Mouse (Mus musculus) intestine, embryonic 15.5 days (tissue): ENCODE measurements around the gene Lrrfip1. TPM values are rescaled to one million over a fixed set of nuclear protein-coding genes. Genes with fewer than 3 reads are reported as not detected.
A peak's percentile ranks its signal among the peaks of the same experiment; 100 is the strongest.

Experiments used
- ATAC-seq: fragments of 200-750 bp; cut with Nextera tagmentation; 2 replicates; pipeline ENCODE4 v1.8.0; 2017; ENCODE audit warnings: moderate TSS enrichment, moderate library complexity
- H3K27ac ChIP-seq: fragments of 300-500 bp; sonication (generic); 2 replicates; pipeline ENCODE4 v1.5.1; 2015; ENCODE audit warnings: mild to moderate bottlenecking, inconsistent platforms
- H3K27me3 ChIP-seq: fragments of 300-500 bp; sonication (generic); replicated peaks from 2 replicates; pipeline ENCODE4 v1.6.1; 2015; ENCODE audit warnings: inconsistent platforms
- H3K36me3 ChIP-seq: fragments of 300-500 bp; sonication (generic); 2 replicates; pipeline ENCODE4 v1.6.1; 2015; ENCODE audit warnings: inconsistent platforms
- H3K4me1 ChIP-seq: fragments of 300-500 bp; sonication (generic); replicated peaks from 2 replicates; pipeline ENCODE4 v1.6.1; 2015; ENCODE audit warnings: inconsistent platforms
- H3K4me2 ChIP-seq: fragments of 300-500 bp; sonication (generic); replicated peaks from 2 replicates; pipeline ENCODE4 v1.6.1; 2015; ENCODE audit warnings: mild to moderate bottlenecking, inconsistent platforms
- H3K4me3 ChIP-seq: fragments of 300-500 bp; sonication (generic); replicated peaks from 2 replicates; pipeline ENCODE4 v1.5.1; 2015; ENCODE audit warnings: inconsistent platforms
- H3K9ac ChIP-seq: fragments of 300-500 bp; sonication (generic); 2 replicates; pipeline ENCODE4 v1.6.1; 2015; ENCODE audit warnings: inconsistent platforms
- H3K9me3 ChIP-seq: fragments of 300-500 bp; sonication (generic); 2 replicates; pipeline ENCODE4 v1.6.1; 2016; ENCODE audit warnings: inconsistent platforms
- WGBS: fragments of 180-500 bp; shearing (Covaris S2); methylation state at CpG from one replicate; pipeline ENCODE4 v1.1.7; 2015; 5-methylcytosine and 5-hydroxymethylcytosine counted together
- polyA plus RNA-seq: library from polyadenylated mRNA; unstranded; fragments of >200 nt; fragmentation: Nextera tagmentation; extraction: Ambion mirVana; gene quantifications from 2 replicates; pipeline ENCODE4 v1.2.1, GENCODE M21; 2015

Lrrfip1 gene
- polyA plus RNA-seq, 1 experiment from 2014 or later: 63.5 TPM

DNA sequence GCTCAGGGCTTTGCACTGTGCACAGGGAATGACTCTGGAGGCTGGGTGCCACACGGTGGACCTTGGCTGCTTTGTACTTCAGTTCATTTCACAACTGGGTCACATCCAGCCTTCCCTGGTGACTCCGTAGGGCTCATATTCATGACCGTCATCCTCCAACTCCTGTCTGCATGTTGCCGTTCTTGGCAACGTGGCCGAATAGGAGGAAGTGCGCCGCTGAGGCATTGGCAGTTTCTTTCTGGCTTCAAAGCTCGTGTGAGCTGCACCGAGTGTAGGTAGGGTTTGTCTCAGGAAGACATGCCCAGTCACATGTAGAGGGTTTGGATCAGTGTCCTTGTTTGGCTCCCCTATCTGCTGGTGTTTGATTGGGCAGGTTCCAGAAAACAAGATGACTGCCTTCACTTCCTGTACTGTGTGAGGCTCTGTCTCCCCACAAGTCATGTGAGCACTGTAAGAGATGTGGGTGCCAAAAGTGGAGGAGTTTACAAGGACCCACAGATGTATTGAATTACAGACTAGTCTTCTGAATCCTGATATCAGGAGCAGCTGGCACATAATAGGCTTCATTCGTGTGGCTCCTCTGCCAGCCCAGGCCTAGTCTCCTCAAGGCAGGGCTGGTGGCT, 66.5 kb downstream of the Lrrfip1 start:
- Histone ChIP-seq H3K9me3 (no peaks in the 10 kb centered on the region), H3K4me1 (peaks cover 64% of the 10 kb centered on the region), H3K9ac (no peak overlapping the region), H3K27ac (peak overlapping the region; percentile 17), H3K36me3 (no peaks in the 10 kb centered on the region), H3K4me3 (no peak overlapping the region), H3K27me3 (no peaks in the 10 kb centered on the region), H3K4me2 (no peak overlapping the region)
- WGBS: 83% methylated on average over 11 of the region's 11 CpGs
- ATAC-seq: no peak

GRCm38 (mm10) chr1:91066061-91066460, 67.5 kb downstream of the Lrrfip1 start:
- Histone ChIP-seq H3K36me3 (no peaks in the 10 kb centered on the region), H3K27me3 (no peaks in the 10 kb centered on the region), H3K27ac (peak overlapping the region; percentile 64; the same call in 1 of the 2 replicates), H3K4me3 (no peak overlapping the region), H3K4me2 (no peak overlapping the region), H3K9ac (no peak overlapping the region), H3K4me1 (peaks cover 57% of the 10 kb centered on the region), H3K9me3 (no peaks in the 10 kb centered on the region)
- no peak for ATAC-seq
- 70% methylated on average over 6 of the region's 6 CpGs for WGBS

- no peaks in the 10 kb centered on the region for H3K9me3 ChIP-seq
- peak; percentile 67 for ATAC-seq
- H3K4me3 ChIP-seq: no peak overlapping the region
- no peaks in the 10 kb centered on the region for H3K27me3 ChIP-seq
- peaks cover 52% of the 10 kb centered on the region for H3K4me1 ChIP-seq
- peak overlapping the region; percentile 64; the same call in 1 of the 2 replicates for H3K27ac ChIP-seq
- 65% methylated on average over 2 of the region's 2 CpGs for WGBS
- no peaks in the 10 kb centered on the region for H3K36me3 ChIP-seq
- no peak overlapping the region for H3K9ac ChIP-seq
- no peak overlapping the region for H3K4me2 ChIP-seq
Observed at GRCm38 (mm10) chr1:91066599-91066998, 68.1 kb downstream of the Lrrfip1 start.

DNA sequence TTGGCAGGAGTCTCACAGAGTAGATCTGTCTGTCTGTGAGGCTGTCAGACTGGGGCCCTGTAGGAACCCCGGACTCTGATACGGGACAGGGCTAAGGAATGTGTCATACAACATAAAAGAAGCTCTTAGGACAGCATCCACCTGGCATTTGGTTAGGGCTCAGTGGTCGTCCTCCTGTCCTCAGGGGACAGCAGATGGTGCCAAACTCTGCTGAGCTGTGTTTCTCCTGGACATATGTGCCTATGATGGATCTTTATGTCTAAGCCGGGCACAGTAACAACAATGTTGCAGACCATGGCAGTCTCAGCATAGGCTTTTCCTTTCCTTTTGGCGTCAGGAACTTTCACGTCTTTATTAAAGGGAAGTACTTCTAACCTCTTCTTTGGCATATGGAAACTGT, 69.2 kb downstream of the Lrrfip1 start:
- 50% methylated on average over 6 of the region's 6 CpGs for WGBS
- no peaks in the 10 kb centered on the region for H3K9me3 ChIP-seq
- H3K4me3 ChIP-seq: no peak overlapping the region
- no peaks in the 10 kb centered on the region for H3K27me3 ChIP-seq
- peaks cover 41% of the 10 kb centered on the region for H3K4me1 ChIP-seq
- no peak overlapping the region for H3K9ac ChIP-seq
- no peaks in the 10 kb centered on the region for H3K36me3 ChIP-seq
- H3K4me2 ChIP-seq: no peak overlapping the region
- H3K27ac ChIP-seq: no peak overlapping the region
- ATAC-seq: no peak

- H3K4me2 ChIP-seq: no peak overlapping the region
- H3K4me3 ChIP-seq: no peak overlapping the region
- 78% methylated on average over 6 of the region's 6 CpGs for WGBS
- no peak overlapping the region for H3K27ac ChIP-seq
- H3K4me1 ChIP-seq: peaks cover 31% of the 10 kb centered on the region
- no peak for ATAC-seq
- H3K36me3 ChIP-seq: no peaks in the 10 kb centered on the region; the same call in 1 of the 2 replicates
- no peaks in the 10 kb centered on the region for H3K9me3 ChIP-seq
- H3K27me3 ChIP-seq: no peaks in the 10 kb centered on the region
- no peak overlapping the region for H3K9ac ChIP-seq
Observed at GRCm38 (mm10) chr1:91069575-91069974, 71.0 kb downstream of the Lrrfip1 start.

GRCm38 (mm10) chr1:91070547-91070946, 72.0 kb downstream of the Lrrfip1 start:
- peaks cover 23% of the 10 kb centered on the region for H3K4me1 ChIP-seq
- H3K4me3 ChIP-seq: no peak overlapping the region
- H3K36me3 ChIP-seq: no peaks in the 10 kb centered on the region; the same call in 1 of the 2 replicates
- 91% methylated on average over 8 of the region's 8 CpGs for WGBS
- no peak overlapping the region for H3K9ac ChIP-seq
- no peak overlapping the region for H3K27ac ChIP-seq
- no peak overlapping the region for H3K4me2 ChIP-seq
- no peak for ATAC-seq
- H3K9me3 ChIP-seq: no peaks in the 10 kb centered on the region
- H3K27me3 ChIP-seq: no peaks in the 10 kb centered on the region

GRCm38 (mm10) chr1:91071671-91072290, 73.2 kb downstream of the Lrrfip1 start:
- H3K4me2 ChIP-seq: no peak overlapping the region
- no peaks in the 10 kb centered on the region; the same call in 1 of the 2 replicates for H3K36me3 ChIP-seq
- WGBS: 89% methylated on average over 10 of the region's 10 CpGs
- no peak overlapping the region for H3K4me3 ChIP-seq
- H3K4me1 ChIP-seq: peaks cover 18% of the 10 kb centered on the region
- no peaks in the 10 kb centered on the region for H3K9me3 ChIP-seq
- no peak overlapping the region for H3K27ac ChIP-seq
- no peaks in the 10 kb centered on the region for H3K27me3 ChIP-seq
- ATAC-seq: no peak
- no peak overlapping the region for H3K9ac ChIP-seq

DNA sequence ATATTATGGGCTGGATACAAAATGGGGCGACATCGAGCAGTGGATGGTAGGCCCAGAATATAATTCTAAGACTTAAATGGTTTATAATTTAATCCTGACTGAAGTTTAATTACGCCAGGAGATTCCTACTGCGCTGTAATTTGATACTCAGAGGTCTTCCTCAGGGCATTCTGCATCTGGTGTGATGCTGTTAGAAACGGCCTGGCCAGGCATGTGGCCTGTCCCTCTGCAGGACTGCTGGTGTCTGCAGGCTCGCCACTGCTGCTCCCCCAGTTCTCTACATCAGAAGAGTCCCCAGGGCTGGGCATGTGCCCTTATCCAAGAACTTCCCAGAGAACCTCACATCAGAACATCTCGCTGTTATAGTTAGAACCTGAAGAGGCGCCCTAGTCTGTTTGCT, 78.4 kb downstream of the Lrrfip1 start:
- no peak overlapping the region for H3K4me3 ChIP-seq
- H3K36me3 ChIP-seq: no peaks in the 10 kb centered on the region; the same call in 1 of the 2 replicates
- 53% methylated on average over 8 of the region's 8 CpGs for WGBS
- no peak overlapping the region for H3K4me2 ChIP-seq
- H3K4me1 ChIP-seq: peaks cover 18% of the 10 kb centered on the region; the same call in 1 of the 2 replicates
- H3K9me3 ChIP-seq: no peaks in the 10 kb centered on the region
- no peak overlapping the region for H3K27ac ChIP-seq
- ATAC-seq: peak; percentile 46; the same call in 1 of the 2 replicates
- no peaks in the 10 kb centered on the region for H3K27me3 ChIP-seq
- H3K9ac ChIP-seq: no peak overlapping the region

GRCm38 (mm10) chr1:91077456-91077855, 78.9 kb downstream of the Lrrfip1 start:
- no peaks in the 10 kb centered on the region for H3K9me3 ChIP-seq
- 82% methylated on average over 9 of the region's 9 CpGs for WGBS
- peaks cover 18% of the 10 kb centered on the region; the same call in 1 of the 2 replicates for H3K4me1 ChIP-seq
- H3K4me3 ChIP-seq: no peak overlapping the region
- H3K27me3 ChIP-seq: no peaks in the 10 kb centered on the region
- H3K27ac ChIP-seq: peak overlapping the region; percentile 42; the same call in 1 of the 2 replicates
- no peak for ATAC-seq
- no peak overlapping the region for H3K9ac ChIP-seq
- H3K36me3 ChIP-seq: no peaks in the 10 kb centered on the region; the same call in 1 of the 2 replicates
- H3K4me2 ChIP-seq: no peak overlapping the region

GRCm38 (mm10) chr1:91077980-91078379, 79.4 kb downstream of the Lrrfip1 start:
- ATAC-seq: no peak
- H3K27me3 ChIP-seq: no peaks in the 10 kb centered on the region
- H3K9ac ChIP-seq: no peak overlapping the region
- H3K36me3 ChIP-seq: no peaks in the 10 kb centered on the region; the same call in 1 of the 2 replicates
- no peaks in the 10 kb centered on the region for H3K9me3 ChIP-seq
- H3K4me3 ChIP-seq: no peak overlapping the region
- H3K27ac ChIP-seq: no peak overlapping the region
- no peak overlapping the region for H3K4me2 ChIP-seq
- peaks cover 18% of the 10 kb centered on the region; the same call in 1 of the 2 replicates for H3K4me1 ChIP-seq
- 77% methylated on average over 8 of the region's 8 CpGs for WGBS

GRCm38 (mm10) chr1:91079740-91080422, 81.3 kb downstream of the Lrrfip1 start:
- peaks cover 33% of the 10 kb centered on the region for H3K4me1 ChIP-seq
- 0 out of 2 replicates have a peak overlapping the region, but pooled peaks have one; percentile 3 for H3K4me2 ChIP-seq
- 81% methylated on average over 10 of the region's 10 CpGs for WGBS
- no peaks in the 10 kb centered on the region for H3K27me3 ChIP-seq
- no peak overlapping the region for H3K9ac ChIP-seq
- H3K4me3 ChIP-seq: no peak overlapping the region
- no peaks in the 10 kb centered on the region for H3K36me3 ChIP-seq
- ATAC-seq: peak; percentile 18
- H3K27ac ChIP-seq: no peak overlapping the region
- no peaks in the 10 kb centered on the region for H3K9me3 ChIP-seq

GRCm38 (mm10) chr1:91080423-91080749, 81.8 kb downstream of the Lrrfip1 start:
- peaks cover 35% of the 10 kb centered on the region for H3K4me1 ChIP-seq
- WGBS: 49% methylated on average over 7 of the region's 7 CpGs
- H3K4me3 ChIP-seq: no peak overlapping the region
- ATAC-seq: peak; percentile 68
- no peaks in the 10 kb centered on the region for H3K9me3 ChIP-seq
- no peak overlapping the region for H3K27ac ChIP-seq
- H3K4me2 ChIP-seq: 0 out of 2 replicates have a peak overlapping the region, but pooled peaks have one; percentile 3
- no peak overlapping the region for H3K9ac ChIP-seq
- H3K27me3 ChIP-seq: no peaks in the 10 kb centered on the region
- no peaks in the 10 kb centered on the region for H3K36me3 ChIP-seq
